Mouse (Mus musculus): ENCODE measurements around the gene Grifin.

The Grifin gene

GRCm38 (mm10) chr5:140549306-140550047 is 15.4 kb downstream of the Grifin start:
- peak; percentile 36 to 58 for DNase-seq

- no peak for DNase-seq
These were observed 18.5 kb downstream of the Grifin start for GRCm38 (mm10) chr5:140546332-140546731.

GRCm38 (mm10) chr5:140545651-140546050 is 19.2 kb downstream of the Grifin start:
- no peak for DNase-seq

GRCm38 (mm10) chr5:140542811-140543575 is 21.9 kb downstream of the Grifin start:
- no peak for DNase-seq

- peak; percentile 90 to 92 for DNase-seq
These were observed 24.8 kb downstream of the Grifin start for GRCm38 (mm10) chr5:140540106-140540505.

GRCm38 (mm10) chr5:140538111-140538683 is 26.7 kb downstream of the Grifin start:
- no peak for DNase-seq

- no peak for DNase-seq
These were observed 38.1 kb downstream of the Grifin start for GRCm38 (mm10) chr5:140526754-140527153.

- DNase-seq: no peak
These were observed 43.7 kb downstream of the Grifin start for GRCm38 (mm10) chr5:140521196-140521595.

- no peak for DNase-seq
These were observed 47.0 kb downstream of the Grifin start for GRCm38 (mm10) chr5:140517921-140518230.

- DNase-seq: peak in 1 of 2 experiments; percentile 40
These were observed 47.5 kb downstream of the Grifin start for GRCm38 (mm10) chr5:140517159-140517920.

- DNase-seq: no peak
These were observed 49.9 kb downstream of the Grifin start for GRCm38 (mm10) chr5:140514799-140515486.

- no peak for DNase-seq
These were observed 51.0 kb downstream of the Grifin start for GRCm38 (mm10) chr5:140513921-140514320.

All from kidney, postnatal 4 days (tissue).